Mouse (Mus musculus) kidney, adult 2 months (tissue): Measurements from ENCODE around the gene Cldn12.

Experiments used
- CTCF ChIP-seq: fragments of 200-500 bp; conservative IDR thresholded peaks from 2 replicates; pipeline ENCODE4 v1.5.1; 2011; ENCODE audit warnings: low read depth, mild to moderate bottlenecking, control low read depth, low read length, moderate library complexity, mixed read lengths; ENCODE audit not compliant: insufficient read depth, insufficient read length
- POLR2A ChIP-seq: fragments of 200-500 bp; IDR thresholded peaks from one replicate; pipeline ENCODE4 v1.6.1; 2011; ENCODE audit warnings: low read depth, low read length, control low read depth

GRCm38 (mm10) chr5:5536131-5536530, 21.4 kb upstream of the Cldn12 start:
- no peak for TF ChIP-seq CTCF
- no peak for TF ChIP-seq POLR2A
